ENCODE assay signal across 8 mouse cellular contexts in genomic region chr2:150748854-150749253, GRCm38 (mm10). TPM values are rescaled to one million over a fixed set of nuclear protein-coding genes. Genes with fewer than 3 reads are reported as not detected.
A peak's percentile ranks its signal among the peaks of the same experiment; 100 is the strongest.
DNase-seq lines count a peak whose midpoint lies in the region; ATAC-seq lines count a peak whose summit lies in the region.

Gene Entpd6, plus strand, starts transcription at chr2:150749042.

- peak within 1 kb of the TSS; percentile 73 for H3K9ac ChIP-seq in intestine, embryonic 14.5 days (ENCODE audit: low read length)

- H3K4me2 ChIP-seq in intestine, embryonic 14.5 days (ENCODE audit: low read length): peak within 1 kb of the TSS; percentile 94

- peaks cover 12% of the 10 kb centered on the region for H3K4me1 ChIP-seq in intestine, embryonic 14.5 days (replicated peaks; ENCODE audit: control insufficient read depth, insufficient read depth, low read length)

- peak; percentile 96 to 99 for DNase-seq in adrenal gland, adult (ENCODE audit: inconsistent age in 2 of 2, low spot score in 1 of 2)
- peak; percentile 98 for DNase-seq in embryo, embryonic 10.5 days (ENCODE audit: low spot score)
- DNase-seq in gastrocnemius, postnatal 25 days: peak; percentile 90
- peak; percentile 94 for DNase-seq in intestine, embryonic 14.5 days (ENCODE audit: low spot score)
- DNase-seq in left cerebral cortex, postnatal 14 days (ENCODE audit: low spot score in 2 of 2): peak; percentile 98 to 99
- DNase-seq in mesoderm, embryonic 11.5 days (ENCODE audit: low read depth, low spot score): peak; percentile 97
- peak; percentile 98 for DNase-seq in right cerebral cortex, postnatal 36 days (ENCODE audit: low spot score in 2 of 2)
- peak; percentile 93 for DNase-seq in yolk sac, embryonic 10.5 days (ENCODE audit: low spot score)

- ATAC-seq in intestine, embryonic 14.5 days (replicated peaks; ENCODE audit: low FRiP score, low TSS enrichment, low read depth): peak; percentile 96

- no peaks in the 10 kb centered on the region for H3K9me3 ChIP-seq in intestine, embryonic 14.5 days (ENCODE audit: control insufficient read depth, low read length)

- no peaks in the 10 kb centered on the region for H3K27me3 ChIP-seq in intestine, embryonic 14.5 days (replicated peaks; ENCODE audit: control insufficient read depth, insufficient read depth, low read length)

- H3K4me3 ChIP-seq in intestine, embryonic 14.5 days (ENCODE audit: low read depth, low read length): peak within 1 kb of the TSS; percentile 67

- H3K27ac ChIP-seq in intestine, embryonic 14.5 days (ENCODE audit: low read depth): peak within 1 kb of the TSS; percentile 79

- WGBS in intestine, embryonic 14.5 days: 0% methylated on average over 30 of the region's 30 CpGs

- intact Hi-C loops in left cerebral cortex, postnatal 14 days (cut with DNase I): loop anchor here (2.0 to 5.0 kb wide), 2 partner anchors 140 to 192 kb away; partner anchors contain the start of gene Apmap

- H3K36me3 ChIP-seq in intestine, embryonic 14.5 days (ENCODE audit: control insufficient read depth, insufficient read depth, low read length): peaks cover 10% of the 10 kb centered on the region; the same call in 1 of the 2 replicates

RNA-seq across cellular contexts. Expression of gene Entpd6, which starts in this region (rescaled TPM):
- 1 to 10 TPM; 7.1 to 8.4 TPM for total RNA-seq in gastrocnemius, postnatal 25 days (2021)
- polyA plus RNA-seq in intestine, embryonic 14.5 days (2014; fragmentation: Nextera tagmentation; extraction: Ambion mirVana): 28.0 and 30.5 TPM in 2 replicates
- 10 to 100 TPM; 53.4 to 58.7 TPM for total RNA-seq in left cerebral cortex, postnatal 14 days (2021)

Comparison
In these comparisons a context has a peak if more than half of its experiments do, and no peak if none do; other contexts are left out.
1. Peak in every context shown above with its lines: DNase-seq, ATAC-seq, H3K4me3 ChIP-seq and H3K27ac ChIP-seq.
2. RNA of gene Entpd6 (total RNA-seq): 53.4 to 58.7 TPM in left cerebral cortex, postnatal 14 days; 7.1 to 8.4 TPM in gastrocnemius, postnatal 25 days; every median in the first group is over 4 times any median in the second.